Comparison of ENCODE assay signal across 18 mouse cellular contexts in genomic region chr4:140461317-140461716, GRCm38 (mm10).
DNase-seq lines count a peak whose midpoint lies in the region; ATAC-seq and TF ChIP-seq lines count a peak whose summit lies in the region.
"Had no signal": no experiment of that assay in that cellular context is flagged by ENCODE, and none has a peak within 500 bp of the region (broad histone marks: within the 10 kb centered on the region; RNA-seq: fewer than 3 reads in every experiment).

No protein-coding gene starts in this region.

- no peaks in the 10 kb centered on the region for H3K36me3 ChIP-seq in hindbrain, postnatal 0 days (ENCODE audit: insufficient read depth, low read length)
- no peaks in the 10 kb centered on the region for H3K36me3 ChIP-seq in hindbrain, embryonic 13.5 days
- H3K36me3 ChIP-seq: embryonic facial prominence, embryonic 15.5 days; heart, embryonic 13.5 days; liver, embryonic 13.5 days had no signal

- intact Hi-C loops in heart, postnatal 36 days (cut with DNase I), result no loop called here

- TF ChIP-seq CTCF in hindbrain, postnatal 0 days (IDR thresholded peaks at IDR 0.05; ENCODE audit: low read depth), result no peak
- TF ChIP-seq CTCF in layer of hippocampus, adult 2 months (conservative IDR thresholded peaks at IDR 0.05), result no peak

- H3K9ac ChIP-seq in hindbrain, postnatal 0 days (replicated peaks; ENCODE audit: low read length), result no peak overlapping the region
- no peak overlapping the region for H3K9ac ChIP-seq in hindbrain, embryonic 13.5 days
- H3K9ac ChIP-seq: embryonic facial prominence, embryonic 15.5 days; heart, embryonic 13.5 days; liver, embryonic 13.5 days had no signal

- WGBS in hindbrain, postnatal 0 days, result 69% methylated on average over 16 of the region's 16 CpGs
- WGBS in hindbrain, embryonic 13.5 days, result 58% methylated on average over 16 of the region's 16 CpGs

- H3K27ac ChIP-seq in hindbrain, postnatal 0 days, result no peak overlapping the region
- no peak overlapping the region for H3K27ac ChIP-seq in hindbrain, embryonic 13.5 days
- no peak overlapping the region for H3K27ac ChIP-seq in layer of hippocampus, adult 2 months
- H3K27ac ChIP-seq: embryonic facial prominence, embryonic 15.5 days; heart, embryonic 13.5 days; liver, embryonic 13.5 days had no signal

- H3K27me3 ChIP-seq in hindbrain, postnatal 0 days (ENCODE audit: insufficient read depth, low read length), result no peaks in the 10 kb centered on the region
- H3K27me3 ChIP-seq in hindbrain, embryonic 13.5 days, result peaks cover 5% of the 10 kb centered on the region
- H3K27me3 ChIP-seq: embryonic facial prominence, embryonic 15.5 days; liver, embryonic 13.5 days had no signal

- no peaks in the 10 kb centered on the region for H3K9me3 ChIP-seq in hindbrain, postnatal 0 days (ENCODE audit: low read length)
- no peaks in the 10 kb centered on the region for H3K9me3 ChIP-seq in hindbrain, embryonic 13.5 days
- H3K9me3 ChIP-seq: embryonic facial prominence, embryonic 15.5 days had no signal

- DNase-seq in hindbrain, postnatal 0 days (ENCODE audit: low spot score), result peak; percentile 27
- DNase-seq in layer of hippocampus, adult 2 months (ENCODE audit: low spot score in 2 of 2), result peak; percentile 68 to 72
- peak; percentile 84 to 86 for DNase-seq in left cerebral cortex, adult 9 months (ENCODE audit: low spot score in 2 of 2)
- DNase-seq in right cerebral cortex, postnatal 36 days (ENCODE audit: low spot score in 2 of 2), result peak; percentile 81 to 83
- DNase-seq in thymus, adult 18-20 months, result no peak
- no peak for DNase-seq in cerebellum, adult 11 months
- DNase-seq in heart, postnatal 36 days, result no peak
- DNase-seq: B cell, adult 2 months; gastrocnemius, postnatal 25 days; kidney, postnatal 4 days; liver, embryonic 13.5 days; lung, postnatal 36 days; thymus, postnatal 14 days had no signal

- no peaks in the 10 kb centered on the region for H3K4me1 ChIP-seq in hindbrain, postnatal 0 days (ENCODE audit: insufficient read depth, low read length)
- H3K4me1 ChIP-seq in hindbrain, embryonic 13.5 days (replicated peaks), result peaks cover 41% of the 10 kb centered on the region
- H3K4me1 ChIP-seq: embryonic facial prominence, embryonic 15.5 days; liver, embryonic 13.5 days had no signal

- H3K4me3 ChIP-seq in hindbrain, postnatal 0 days (ENCODE audit: low read length), result no peak overlapping the region
- H3K4me3 ChIP-seq in hindbrain, embryonic 13.5 days, result no peak overlapping the region
- H3K4me3 ChIP-seq in layer of hippocampus, adult 2 months, result no peak overlapping the region
- H3K4me3 ChIP-seq: embryonic facial prominence, embryonic 15.5 days; heart, embryonic 13.5 days; liver, embryonic 13.5 days had no signal

- no peak overlapping the region for H3K4me2 ChIP-seq in hindbrain, postnatal 0 days (ENCODE audit: low read depth, low read length)
- no peak overlapping the region for H3K4me2 ChIP-seq in hindbrain, embryonic 13.5 days
- H3K4me2 ChIP-seq: embryonic facial prominence, embryonic 15.5 days; heart, embryonic 13.5 days; liver, embryonic 13.5 days had no signal

- ATAC-seq in hindbrain, postnatal 0 days, result no peak
- no peak for ATAC-seq in hindbrain, embryonic 13.5 days (ENCODE audit: low FRiP score)
- ATAC-seq: activated CD4-positive, CD25-positive, alpha-beta regulatory T cell, adult 4 months; hindbrain, embryonic 16.5 days had no signal

Comparison
In these comparisons a context has a peak if more than half of its experiments do, and no peak if none do; other contexts are left out.
1. DNase-seq: peak in hindbrain, postnatal 0 days (single experiment), layer of hippocampus, adult 2 months (2 of 2), left cerebral cortex, adult 9 months (2 of 2) and right cerebral cortex, postnatal 36 days (2 of 2); none in thymus, adult 18-20 months (0 of 2), cerebellum, adult 11 months (single experiment) and heart, postnatal 36 days (0 of 2).